In genomic region chr3:96428941-96429818, GRCm38 (mm10) we compare ENCODE assay signal across 21 mouse cellular contexts. TPM values are rescaled to one million over a fixed set of nuclear protein-coding genes. Genes with fewer than 3 reads are reported as not detected.
A peak's percentile ranks its signal among the peaks of the same experiment; 100 is the strongest.
DNase-seq lines count a peak whose midpoint lies in the region; ATAC-seq and TF ChIP-seq lines count a peak whose summit lies in the region.
"Had no signal": no experiment of that assay in that cellular context is flagged by ENCODE, and none has a peak within 500 bp of the region (broad histone marks: within the 10 kb centered on the region; RNA-seq: fewer than 3 reads in every experiment).

No protein-coding gene starts in this region.

- H3K27me3 ChIP-seq in heart, embryonic 11.5 days (ENCODE audit: control insufficient read depth, insufficient read depth, low read length) = 0 out of 2 replicates have a peak, but pooled peaks cover 2% of the 10 kb centered on the region
- H3K27me3 ChIP-seq in MEL (ENCODE audit: control insufficient read depth in 1 of 2, insufficient read depth in 2 of 2, low read length in 2 of 2) = no peaks in the 10 kb centered on the region
- H3K27me3 ChIP-seq in intestine, embryonic 16.5 days (replicated peaks; ENCODE audit: control insufficient read depth, insufficient read depth, low read length) = no peaks in the 10 kb centered on the region
- H3K27me3 ChIP-seq: Patski had no signal

- no peaks in the 10 kb centered on the region for H3K9me3 ChIP-seq in heart, embryonic 11.5 days (replicated peaks; ENCODE audit: control insufficient read depth, low read length)
- no peaks in the 10 kb centered on the region for H3K9me3 ChIP-seq in MEL (replicated peaks; ENCODE audit: insufficient read depth, low read length)
- no peaks in the 10 kb centered on the region for H3K9me3 ChIP-seq in intestine, embryonic 16.5 days (ENCODE audit: control insufficient read depth, low read length)
- H3K9me3 ChIP-seq: limb, embryonic 13.5 days; midbrain, embryonic 10.5 days; neural tube, embryonic 15.5 days had no signal

- H3K79me2 ChIP-seq in MEL (ENCODE audit: control insufficient read depth, insufficient read depth, low read length, poor library complexity) = no peaks in the 10 kb centered on the region; the same call in 1 of the 2 replicates

- H3K4me1 ChIP-seq in heart, embryonic 11.5 days (ENCODE audit: control insufficient read depth, insufficient read depth, low read length) = 0 out of 2 replicates have a peak, but pooled peaks cover 5% of the 10 kb centered on the region
- peaks cover 10 to 33% of the 10 kb centered on the region in 2 experiments for H3K4me1 ChIP-seq in MEL (ENCODE audit: control insufficient read depth in 1 of 2, insufficient read depth in 2 of 2, low read length in 2 of 2)
- H3K4me1 ChIP-seq in intestine, embryonic 16.5 days (ENCODE audit: control insufficient read depth, insufficient read depth, low read length) = no peaks in the 10 kb centered on the region
- H3K4me1 ChIP-seq: neural tube, embryonic 15.5 days had no signal

- no peak for TF ChIP-seq POLR2A in MEL (IDR thresholded peaks at IDR 0.05; ENCODE audit: control insufficient read depth in 1 of 2, insufficient read depth in 1 of 2, low read depth in 1 of 2, low read length in 2 of 2, poor library complexity in 1 of 2)

- ATAC-seq in heart, embryonic 11.5 days (replicated peaks; ENCODE audit: insufficient number of reproducible peaks, low FRiP score, low TSS enrichment) = 0 out of 2 replicates have a peak, but pooled peaks have one; percentile 56
- ATAC-seq in intestine, embryonic 16.5 days = peak; percentile 71; the same call in 1 of the 2 replicates
- ATAC-seq in megakaryocyte progenitor cell, adult 5-6 weeks (replicated peaks; ENCODE audit: poor library complexity) = peak; percentile 83
- ATAC-seq: forebrain, embryonic 16.5 days had no signal

- intact Hi-C loops in heart, postnatal 25 days (cut with DNase I) = no loop called here

- H3K36me3 ChIP-seq in heart, embryonic 11.5 days (ENCODE audit: control insufficient read depth, insufficient read depth, low read length) = no peaks in the 10 kb centered on the region
- H3K36me3 ChIP-seq in MEL (ENCODE audit: control insufficient read depth in 1 of 2, insufficient read depth in 2 of 2, low read length in 2 of 2) = peaks cover 0 to 29% of the 10 kb centered on the region in 2 experiments; a peak in 2 of 4 replicates
- H3K36me3 ChIP-seq in intestine, embryonic 16.5 days (ENCODE audit: control insufficient read depth, insufficient read depth, low read length) = no peaks in the 10 kb centered on the region
- H3K36me3 ChIP-seq: limb, embryonic 13.5 days; midbrain, embryonic 10.5 days; neural tube, embryonic 15.5 days had no signal

- H3K9ac ChIP-seq in heart, embryonic 11.5 days (ENCODE audit: low read depth, low read length) = no peak overlapping the region
- H3K9ac ChIP-seq in MEL (ENCODE audit: control insufficient read depth, low read depth, low read length, poor library complexity, severe bottlenecking) = peak overlapping the region; percentile 21
- no peak overlapping the region for H3K9ac ChIP-seq in intestine, embryonic 16.5 days (ENCODE audit: low read depth, low read length)
- H3K9ac ChIP-seq: limb, embryonic 13.5 days; neural tube, embryonic 15.5 days had no signal

- no peak for TF ChIP-seq RAD21 in MEL (IDR thresholded peaks at IDR 0.05; ENCODE audit: low read depth, low read length)

- no peak for DNase-seq in heart, postnatal 25 days (ENCODE audit: low spot score)
- DNase-seq in MEL (ENCODE audit: low read depth, low spot score) = peak; percentile 93
- no peak for DNase-seq in kidney, postnatal 4 days
- no peak for DNase-seq in frontal cortex, postnatal 25 days (ENCODE audit: low spot score in 2 of 2)
- DNase-seq in cerebellum, adult 9-11 months = no peak
- DNase-seq: cerebellum, adult 8-10 months; embryo, embryonic 11 days; lung, postnatal 14 days; right cerebral cortex, adult 18-20 months; thymus, postnatal 14 days had no signal

- H3K4me2 ChIP-seq in heart, embryonic 11.5 days = no peak overlapping the region
- no peak overlapping the region for H3K4me2 ChIP-seq in intestine, embryonic 16.5 days (ENCODE audit: low read depth, low read length)
- H3K4me2 ChIP-seq: limb, embryonic 13.5 days; neural tube, embryonic 15.5 days had no signal

- no peak for TF ChIP-seq CTCF in MEL (IDR thresholded peaks at IDR 0.05 in 2 of 3, conservative IDR thresholded peaks at IDR 0.05 in 1 of 3; ENCODE audit: control insufficient read depth in 1 of 3, insufficient read depth in 1 of 3, low read depth in 2 of 3, low read length in 3 of 3, poor library complexity in 1 of 3, severe bottlenecking in 1 of 3)

- no peak for TF ChIP-seq EP300 in MEL (IDR thresholded peaks at IDR 0.05; ENCODE audit: low read depth in 1 of 2, low read length in 2 of 2)

- no peak overlapping the region for H3K4me3 ChIP-seq in heart, embryonic 11.5 days (ENCODE audit: low read depth, low read length)
- H3K4me3 ChIP-seq in MEL (ENCODE audit: control insufficient read depth in 1 of 2, insufficient read depth in 1 of 2, low read depth in 2 of 2, low read length in 2 of 2) = peak overlapping the region; percentile 6 to 31; a peak in 3 of 4 replicates
- no peak overlapping the region for H3K4me3 ChIP-seq in intestine, embryonic 16.5 days (ENCODE audit: low read length)
- H3K4me3 ChIP-seq: limb, embryonic 13.5 days; midbrain, embryonic 10.5 days; neural tube, embryonic 15.5 days had no signal

- WGBS in heart, embryonic 11.5 days (ENCODE audit: insufficient replicate concordance) = 72% methylated on average over 13 of the region's 13 CpGs
- WGBS in intestine, embryonic 16.5 days = 82% methylated on average over 13 of the region's 13 CpGs

- H3K27ac ChIP-seq in heart, embryonic 11.5 days (ENCODE audit: low read depth, low read length) = no peak overlapping the region
- peak overlapping the region; percentile 57 for H3K27ac ChIP-seq in MEL (ENCODE audit: control insufficient read depth, low read depth, low read length)
- no peak overlapping the region for H3K27ac ChIP-seq in intestine, embryonic 16.5 days (ENCODE audit: low read length)
- H3K27ac ChIP-seq: limb, embryonic 13.5 days; midbrain, embryonic 10.5 days; neural tube, embryonic 15.5 days had no signal

TF ChIP-seq in MEL, 35 proteins besides CTCF, POLR2A, EP300 and RAD21:
- no peak for TF ChIP-seq ETS1 (IDR thresholded peaks at IDR 0.05; ENCODE audit: low read depth, low read length)
- peak; percentile 97 for TF ChIP-seq GATA1 (IDR thresholded peaks at IDR 0.05; ENCODE audit: low read depth, low read length)
- TF ChIP-seq MEF2A (IDR thresholded peaks at IDR 0.05; ENCODE audit: extremely low read depth, insufficient replicate concordance, low read depth, low read length, poor library complexity, severe bottlenecking) = no peak
- no peak for TF ChIP-seq GABPA (IDR thresholded peaks at IDR 0.05; ENCODE audit: low read depth, low read length)
- no peak for TF ChIP-seq SMC3 (IDR thresholded peaks at IDR 0.05; ENCODE audit: low read depth, low read length)
- no peak for TF ChIP-seq SIN3A (IDR thresholded peaks at IDR 0.05; ENCODE audit: low read length)
- no peak for TF ChIP-seq CHD1 (IDR thresholded peaks at IDR 0.05; ENCODE audit: low read depth, low read length)
- no peak for TF ChIP-seq MYB (IDR thresholded peaks at IDR 0.05; ENCODE audit: low read depth, low read length)
- TF ChIP-seq CHD2 (IDR thresholded peaks at IDR 0.05; ENCODE audit: low read length) = no peak
- TF ChIP-seq MAX (IDR thresholded peaks at IDR 0.05; ENCODE audit: low read length) = no peak
- no peak for TF ChIP-seq TCF12 (IDR thresholded peaks at IDR 0.05; ENCODE audit: low read depth, low read length)
- TF ChIP-seq ZNF384 (IDR thresholded peaks at IDR 0.05; ENCODE audit: low read depth, low read length) = no peak
- TF ChIP-seq NRF1 (IDR thresholded peaks at IDR 0.05; ENCODE audit: insufficient read depth, low read depth, low read length, poor library complexity, severe bottlenecking) = no peak
- TF ChIP-seq TAL1 (IDR thresholded peaks at IDR 0.05; ENCODE audit: low read length) = peak; percentile 97

RNA-seq across cellular contexts. Expression of gene BC107364, which starts 22.9 kb away (rescaled TPM):
- 0.43 TPM in 1 of 2 replicates, not detected in the other for polyA plus RNA-seq in heart, embryonic 11.5 days (2014; fragmentation: Nextera tagmentation; extraction: Ambion mirVana)
- total RNA-seq in heart, postnatal 25 days (2021) = not detected
- total RNA-seq in MEL (2012; rRNA removed) = not detected in 2 replicates
- polyA plus RNA-seq in MEL (2012; ENCODE audit: insufficient read depth in 1 of 2, insufficient read length in 2 of 2, low read depth in 1 of 2, low replicate concordance in 2 of 2, missing spikeins in 1 of 2) = under 1 TPM in 1 of 2 experiments, not detected in 1; 0.17 TPM
- polyA plus RNA-seq in intestine, embryonic 16.5 days (2015; fragmentation: Nextera tagmentation; extraction: Ambion mirVana) = 0.12 and 0.21 TPM in 2 replicates
- not detected in 2 replicates for total RNA-seq in megakaryocyte progenitor cell, adult 5-6 weeks (2015)
- not detected in 2 replicates for total RNA-seq in megakaryocyte progenitor cell, adult 5-6 weeks (2017)
- total RNA-seq: gastrocnemius, adult 8-10 months; heart, adult 8-10 months; hematopoietic stem cell, adult 5-6 weeks had no signal
- polyA plus RNA-seq: forebrain, embryonic 16.5 days; limb, embryonic 13.5 days; neural tube, embryonic 15.5 days; Patski had no signal

Comparison
In these comparisons a context has a peak if more than half of its experiments do, and no peak if none do; other contexts are left out.
1. H3K4me3 ChIP-seq: peak in MEL (2 of 2); none in heart, embryonic 11.5 days (single experiment) and intestine, embryonic 16.5 days (single experiment).
2. Peak in every context shown above with its lines, with median percentiles within 50 percentile points of each other: ATAC-seq.